ENCODE assay signal across 15 mouse cellular contexts in the genomic region with DNA sequence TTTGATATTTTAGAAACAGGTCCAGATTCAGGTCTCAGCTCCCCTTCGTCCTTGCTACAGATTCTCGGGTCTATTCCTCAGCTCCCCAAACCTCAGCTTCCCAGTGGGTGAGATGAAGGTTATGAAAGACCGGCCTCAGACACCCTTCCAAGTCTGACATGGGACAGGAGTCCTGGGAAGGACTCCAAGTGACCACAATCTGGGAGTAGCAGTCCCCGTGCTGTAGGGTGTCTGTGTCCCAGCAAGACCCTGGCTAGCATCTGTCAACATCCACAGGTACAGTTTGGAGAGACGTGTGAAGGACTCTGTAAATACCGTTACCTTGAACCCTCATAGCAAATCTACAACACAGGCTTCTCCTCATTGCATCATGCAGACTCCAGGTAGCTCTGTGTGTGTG. TPM values are rescaled to one million over a fixed set of nuclear protein-coding genes. Genes with fewer than 3 reads are reported as not detected.
"Had no signal": no experiment of that assay in that cellular context is flagged by ENCODE, and none has a peak within 500 bp of the region (broad histone marks: within the 10 kb centered on the region; RNA-seq: fewer than 3 reads in every experiment).

No protein-coding gene starts in this region.

- H3K9ac ChIP-seq: kidney, embryonic 15.5 days; limb, embryonic 15.5 days; liver, embryonic 14.5 days; lung, embryonic 14.5 days; neural tube, embryonic 15.5 days had no signal

- DNase-seq: kidney, adult 18-20 months; kidney, postnatal 14 days; lung, embryonic 14.5 days; lung, postnatal 10 days; lung, postnatal 4 days; midbrain, embryonic 14.5 days had no signal

- H3K4me3 ChIP-seq: kidney, embryonic 15.5 days; left cerebral cortex, adult 2 months; limb, embryonic 15.5 days; midbrain, embryonic 10.5 days; myocyte; neural tube, embryonic 15.5 days had no signal

- H3K36me3 ChIP-seq: kidney, embryonic 15.5 days; limb, embryonic 15.5 days; midbrain, embryonic 10.5 days; neural tube, embryonic 15.5 days had no signal

- H3K9me3 ChIP-seq: limb, embryonic 15.5 days; neural tube, embryonic 15.5 days had no signal

- H3K27me3 ChIP-seq: kidney, embryonic 15.5 days; limb, embryonic 15.5 days; neural tube, embryonic 15.5 days had no signal

- H3K27ac ChIP-seq: kidney, embryonic 15.5 days; left cerebral cortex, adult 2 months; limb, embryonic 15.5 days; liver, embryonic 14.5 days; midbrain, embryonic 10.5 days; neural tube, embryonic 15.5 days; stomach, postnatal 0 days had no signal

- H3K4me2 ChIP-seq: kidney, embryonic 15.5 days; limb, embryonic 15.5 days; lung, embryonic 14.5 days; neural tube, embryonic 15.5 days had no signal

RNA-seq across cellular contexts. Expression of gene Spo11, which starts 2.3 kb away (rescaled TPM):
- total RNA-seq: layer of hippocampus, postnatal 25 days had no signal
- polyA plus RNA-seq: myocyte had no signal

RNA-seq across cellular contexts. Expression of gene Bmp7, which starts 35.0 kb away (rescaled TPM):
- polyA plus RNA-seq: myocyte had no signal
